Mouse (Mus musculus): ENCODE measurements around the gene Commd1. TPM values are rescaled to one million over a fixed set of nuclear protein-coding genes. Genes with fewer than 3 reads are reported as not detected.

Commd1 gene
- total RNA-seq, 4 experiments from 2014 or later, result 39.0 to 59.9 (median 56.6) TPM

DNA sequence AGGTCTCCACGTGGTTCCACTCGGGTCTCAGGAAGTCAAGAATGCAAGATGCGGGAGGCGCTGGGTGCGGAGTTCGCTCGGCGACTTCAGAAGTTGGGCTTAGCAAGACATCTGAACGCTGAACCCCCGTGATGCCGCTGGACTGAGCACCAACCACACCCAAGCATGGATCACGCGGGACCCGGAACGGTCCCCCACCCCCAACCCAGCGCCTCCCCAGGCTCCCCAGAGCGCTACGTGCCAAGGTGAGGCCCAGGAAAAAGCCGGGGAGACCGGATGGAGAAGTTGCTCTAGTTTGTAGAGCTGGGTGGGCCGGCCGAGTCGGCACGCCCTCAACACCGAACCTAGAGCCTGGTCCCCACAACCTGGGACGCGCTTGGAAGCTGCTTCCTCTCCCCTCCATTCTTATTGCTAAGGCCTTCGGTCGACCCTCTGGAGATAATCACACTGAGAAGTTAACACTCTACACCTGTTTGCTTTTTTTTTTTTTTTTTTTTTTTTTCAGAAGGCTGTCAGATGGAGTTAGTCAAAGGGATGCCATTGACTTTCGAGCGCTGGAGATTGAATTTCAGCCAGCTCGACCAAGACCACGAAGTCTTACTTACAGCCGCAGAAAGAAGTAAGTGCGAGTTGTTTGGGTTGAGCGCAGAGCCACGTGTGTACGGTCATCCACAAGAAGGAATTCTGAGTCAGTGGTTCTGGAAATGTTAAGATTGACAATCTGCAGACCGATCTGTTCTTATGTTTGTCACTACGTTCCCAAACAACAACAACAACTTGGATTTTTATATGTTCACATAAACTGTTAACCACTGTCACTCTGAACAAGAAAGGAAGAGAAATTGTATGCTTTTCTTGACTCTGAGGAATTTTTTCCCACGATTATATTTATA is 121.6 kb downstream of the Commd1 start, which contains the start of gene B3gnt2:
B3gnt2 (minus strand) TSS at position 627 of the 893 bp plus-strand sequence.
- peak in 1 of 2 experiments; percentile 20 for DNase-seq (ENCODE audit: low spot score in 2 of 2)

DNA sequence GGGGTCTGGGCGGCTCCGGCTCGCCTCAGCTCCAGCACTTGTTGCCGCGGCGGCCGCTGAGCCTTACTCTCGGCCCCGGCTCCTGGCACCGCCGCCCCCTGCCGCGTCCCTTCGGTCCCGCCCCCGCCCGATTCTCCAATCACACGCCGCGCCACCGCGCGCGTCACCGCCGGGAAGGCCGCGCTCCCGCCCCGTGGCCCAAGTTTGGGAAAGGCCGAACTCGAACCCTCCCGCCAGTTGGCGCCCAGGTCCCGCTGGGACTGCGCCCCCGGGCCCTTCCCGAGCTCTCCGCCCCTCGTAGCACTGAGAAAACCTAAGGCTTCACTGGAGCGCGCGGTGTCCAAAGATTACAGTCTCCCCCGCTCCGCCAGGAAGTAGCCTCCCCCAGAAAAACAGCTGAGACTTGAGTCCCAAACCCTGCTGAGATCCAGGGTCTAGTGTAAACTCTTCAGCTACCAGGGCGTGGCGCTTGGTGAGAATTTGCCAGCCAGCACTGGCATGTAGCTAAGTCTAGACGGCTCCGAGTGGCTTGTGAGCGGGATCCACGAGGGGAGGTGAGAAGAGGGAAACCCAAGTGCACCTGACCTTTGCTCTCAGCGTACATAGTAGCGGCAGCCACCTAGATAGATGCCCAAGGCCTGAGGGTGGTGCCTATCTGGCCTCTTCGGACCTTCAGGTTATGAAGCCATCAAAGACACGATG is 122.4 kb downstream of the Commd1 start:
- peak; percentile 46 to 72 for DNase-seq (ENCODE audit: low spot score in 2 of 2)

GRCm38 (mm10) chr11:22859301-22859632 is 122.9 kb downstream of the Commd1 start:
- DNase-seq (ENCODE audit: low spot score in 2 of 2), result no peak

GRCm38 (mm10) chr11:22858441-22859300 is 123.5 kb downstream of the Commd1 start:
- DNase-seq (ENCODE audit: low spot score in 2 of 2), result no peak

GRCm38 (mm10) chr11:22857705-22858440 is 124.3 kb downstream of the Commd1 start:
- no peak for DNase-seq (ENCODE audit: low spot score in 2 of 2)

GRCm38 (mm10) chr11:22857106-22857704 is 125.0 kb downstream of the Commd1 start:
- no peak for DNase-seq (ENCODE audit: low spot score in 2 of 2)

GRCm38 (mm10) chr11:22856371-22856965 is 125.7 kb downstream of the Commd1 start:
- DNase-seq (ENCODE audit: low spot score in 2 of 2), result peak in 1 of 2 experiments; percentile 31

DNA sequence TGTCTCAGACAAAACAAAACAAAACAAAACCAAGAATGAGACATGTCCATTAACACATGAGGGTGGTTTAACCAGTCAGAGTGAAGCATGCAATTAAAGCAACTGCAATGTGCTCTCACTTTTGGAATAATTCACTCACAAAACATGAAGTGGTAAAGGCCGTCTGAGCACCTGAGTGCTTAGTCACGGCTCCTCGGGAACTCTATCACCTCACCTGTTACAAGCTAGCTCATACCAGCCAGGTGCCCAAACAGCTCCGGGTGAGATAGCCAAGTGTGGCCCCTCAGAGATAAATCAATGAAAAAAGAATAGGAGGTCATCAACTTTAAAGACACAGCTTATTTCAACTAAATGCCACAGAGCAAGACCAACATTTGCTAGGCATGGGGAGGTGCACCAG is 127.6 kb downstream of the Commd1 start:
- DNase-seq (ENCODE audit: low spot score in 2 of 2), result no peak

DNA sequence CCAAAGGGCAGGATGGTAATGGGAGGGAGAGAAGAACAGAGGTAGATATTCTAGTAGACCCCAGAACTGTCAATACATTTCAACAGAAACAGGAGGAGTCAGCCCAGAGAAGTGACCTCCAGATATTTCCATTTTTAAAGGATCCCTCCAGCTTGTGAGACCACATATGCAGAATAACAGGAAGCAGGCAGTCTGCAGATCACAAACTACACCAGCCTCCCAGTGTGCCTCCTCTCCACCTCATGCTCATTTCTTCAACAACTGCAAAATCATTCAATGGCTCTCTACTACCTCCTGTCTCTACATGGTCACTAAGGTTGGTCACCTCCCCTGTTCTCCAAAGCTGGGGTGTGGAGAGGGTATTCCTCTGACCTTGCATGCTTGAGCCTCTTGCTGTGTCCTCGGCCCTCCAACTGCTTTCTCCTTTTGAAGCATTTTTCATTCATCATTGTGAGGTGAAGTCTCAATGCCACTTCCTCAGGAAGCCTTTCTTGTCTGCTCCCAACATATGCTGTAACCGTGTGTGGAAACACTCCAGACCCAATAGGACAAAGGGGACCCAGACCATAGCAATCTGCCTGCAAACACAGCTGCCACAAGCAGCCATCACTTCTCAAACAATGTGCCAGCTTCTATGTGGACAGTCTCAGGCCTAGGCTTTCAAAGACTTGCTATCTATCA is 128.6 kb downstream of the Commd1 start:
- no peak for DNase-seq (ENCODE audit: low spot score in 2 of 2)

GRCm38 (mm10) chr11:22852510-22852909 is 129.7 kb downstream of the Commd1 start:
- DNase-seq (ENCODE audit: low spot score in 2 of 2), result no peak

GRCm38 (mm10) chr11:22851416-22851815 is 130.8 kb downstream of the Commd1 start:
- no peak for DNase-seq (ENCODE audit: low spot score in 2 of 2)

DNA sequence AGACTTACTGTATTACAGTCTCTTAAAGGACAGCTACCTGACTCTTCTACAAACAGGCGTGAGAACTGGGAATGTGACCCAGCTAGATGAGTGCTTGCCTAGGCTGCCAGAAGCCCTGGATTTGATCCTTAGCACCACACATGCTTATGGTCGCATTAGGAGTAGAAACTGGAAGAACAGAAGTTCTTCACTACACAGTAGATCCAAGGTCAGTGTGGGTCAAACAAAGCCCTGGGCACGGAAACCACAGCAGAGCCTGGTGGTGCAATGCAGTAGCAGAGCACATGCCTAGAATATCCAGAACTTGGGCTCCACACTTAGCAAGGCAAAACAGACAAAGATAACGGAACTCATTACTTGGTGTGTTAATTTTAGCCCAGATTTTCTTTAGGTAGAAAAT is 132.1 kb downstream of the Commd1 start:
- DNase-seq (ENCODE audit: low spot score in 2 of 2), result no peak

- no peak for DNase-seq (ENCODE audit: low spot score in 2 of 2)
Observed at GRCm38 (mm10) chr11:22848649-22849195, 133.5 kb downstream of the Commd1 start.

- no peak for DNase-seq (ENCODE audit: low spot score in 2 of 2)
Observed at GRCm38 (mm10) chr11:22847732-22848648, 134.2 kb downstream of the Commd1 start.

DNA sequence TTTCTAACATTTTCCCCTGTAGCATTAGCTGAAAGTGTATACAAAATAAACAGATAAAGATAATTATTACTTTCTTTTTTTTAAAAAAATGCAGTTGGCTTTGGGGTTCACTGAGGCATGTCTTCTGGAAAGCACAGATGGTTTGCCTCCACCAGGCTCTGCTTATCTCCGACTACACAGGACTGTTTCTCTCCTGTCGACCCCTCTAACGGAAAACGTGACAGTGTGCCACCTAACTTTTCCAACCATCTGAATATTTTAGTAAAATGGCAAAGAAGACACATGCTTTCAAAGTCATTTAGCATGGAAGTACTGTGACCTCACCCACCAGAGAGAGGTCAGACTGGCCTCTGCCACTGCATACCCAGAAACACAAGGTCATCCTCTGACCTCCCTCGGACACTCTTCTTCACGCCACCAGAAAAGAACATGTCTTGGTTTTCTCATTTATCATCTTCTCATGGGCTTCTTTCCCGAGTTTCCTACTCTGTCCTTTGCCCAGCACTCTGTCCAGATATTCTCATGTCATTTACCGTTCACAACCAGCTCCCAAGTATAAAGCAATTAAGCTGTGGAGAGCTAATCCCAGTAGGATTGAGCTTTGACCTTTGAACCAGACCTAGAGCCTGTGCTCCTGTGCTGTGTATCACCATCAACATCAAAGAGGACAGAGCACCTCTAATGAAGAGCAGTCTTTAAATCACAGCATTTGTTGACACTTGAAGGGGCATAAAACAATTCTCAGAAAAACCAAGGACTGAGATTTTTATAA is 135.0 kb downstream of the Commd1 start:
- no peak for DNase-seq (ENCODE audit: low spot score in 2 of 2)
